Mouse (Mus musculus) heart, postnatal 25 days (tissue): ENCODE measurements around the gene Gm20388. TPM values are rescaled to one million over a fixed set of nuclear protein-coding genes. Genes with fewer than 3 reads are reported as not detected.

Experiments used
- DNase-seq: peaks from one replicate; pipeline ENCODE4 v3.0.0; 2022; ENCODE audit warnings: low spot score
- intact Hi-C: fragments of 180-260 bp; cut with DNase I; formaldehyde crosslinking; loops from one replicate; pipeline ENCODE4 v1.15.1; 2025
- total RNA-seq, 2 experiments: library from RNA; stranded (reverse); gene quantifications; 2 replicates each; pipeline ENCODE4 v1.2.3; 2021

The Gm20388 gene
- total RNA-seq, 2 experiments from 2014 or later: 2.7 TPM; not detected in 1

GRCm38 (mm10) chr8:120490354-120491141 lies 579.9 kb downstream of the Gm20388 start:
- DNase-seq: no peak
- intact Hi-C loops: no loop called here

GRCm38 (mm10) chr8:120491166-120491793 lies 580.6 kb downstream of the Gm20388 start:
- no peak for DNase-seq
- intact Hi-C loops: no loop called here

GRCm38 (mm10) chr8:120492193-120492880 lies 581.7 kb downstream of the Gm20388 start:
- no peak for DNase-seq
- intact Hi-C loops: loop anchor here (2.0 kb wide), 1 partner anchor 42 kb away; no protein-coding TSS in a partner anchor

- intact Hi-C loops: loop anchor here (2.0 kb wide), 1 partner anchor 42 kb away; no protein-coding TSS in a partner anchor
- no peak for DNase-seq
Observed at GRCm38 (mm10) chr8:120492881-120493220, 582.2 kb downstream of the Gm20388 start.

- no peak for DNase-seq
- intact Hi-C loops: loop anchor here (2.0 kb wide), 1 partner anchor 41 kb away; no protein-coding TSS in a partner anchor
Observed at GRCm38 (mm10) chr8:120493508-120494464, 583.1 kb downstream of the Gm20388 start.

- DNase-seq: peak; percentile 75
- intact Hi-C loops: no loop called here
Observed at GRCm38 (mm10) chr8:120494903-120495302, 584.3 kb downstream of the Gm20388 start.

- intact Hi-C loops: no loop called here
- DNase-seq: no peak
Observed at GRCm38 (mm10) chr8:120495461-120495860, 584.8 kb downstream of the Gm20388 start.

GRCm38 (mm10) chr8:120496478-120496877 lies 585.8 kb downstream of the Gm20388 start:
- DNase-seq: no peak
- intact Hi-C loops: no loop called here

- no peak for DNase-seq
- intact Hi-C loops: no loop called here
Observed at GRCm38 (mm10) chr8:120497503-120497946, 586.9 kb downstream of the Gm20388 start.

- no peak for DNase-seq
- intact Hi-C loops: no loop called here
Observed at GRCm38 (mm10) chr8:120498349-120498831, 587.7 kb downstream of the Gm20388 start.

- intact Hi-C loops: no loop called here
- peak; percentile 60 for DNase-seq
Observed at GRCm38 (mm10) chr8:120498926-120499605, 588.4 kb downstream of the Gm20388 start.

GRCm38 (mm10) chr8:120500701-120501261 lies 590.1 kb downstream of the Gm20388 start:
- intact Hi-C loops: no loop called here

GRCm38 (mm10) chr8:120501426-120501825 lies 590.8 kb downstream of the Gm20388 start:
- intact Hi-C loops: no loop called here
- DNase-seq: no peak

More at GRCm38 (mm10) chr8:120500701-120501261, 590.1 kb downstream of the Gm20388 start:
- no peak for DNase-seq

- DNase-seq: no peak
- intact Hi-C loops: no loop called here
Observed at GRCm38 (mm10) chr8:120502428-120502827, 591.8 kb downstream of the Gm20388 start.

GRCm38 (mm10) chr8:120504251-120505081 lies 593.8 kb downstream of the Gm20388 start:
- intact Hi-C loops: loop anchor here (2.0 kb wide), 2 partner anchors 16 to 32 kb away; no protein-coding TSS in a partner anchor
- DNase-seq: peak; percentile 63

GRCm38 (mm10) chr8:120505082-120505511 lies 594.5 kb downstream of the Gm20388 start:
- DNase-seq: no peak
- intact Hi-C loops: loop anchor here (2.0 kb wide), 2 partner anchors 16 to 32 kb away; no protein-coding TSS in a partner anchor

GRCm38 (mm10) chr8:120505619-120506310 lies 595.1 kb downstream of the Gm20388 start:
- no peak for DNase-seq
- intact Hi-C loops: loop anchor here (2.0 kb wide), 2 partner anchors 17 to 33 kb away; no protein-coding TSS in a partner anchor
